Mouse (Mus musculus) kidney, embryonic 15.5 days (tissue): ENCODE results near the gene Gja4. TPM values are rescaled to one million over a fixed set of nuclear protein-coding genes. Genes with fewer than 3 reads are reported as not detected.

Source experiments
- ATAC-seq: fragments of 200-750 bp; cut with Nextera tagmentation; replicated peaks from 2 replicates; pipeline ENCODE4 v1.8.0; 2017; ENCODE audit warnings: moderate TSS enrichment; ENCODE audit not compliant: low FRiP score
- H3K27ac ChIP-seq: fragments of 300-500 bp; sonication (generic); 2 replicates; pipeline ENCODE4 v1.5.1; 2015; ENCODE audit warnings: mild to moderate bottlenecking, inconsistent platforms
- H3K27me3 ChIP-seq: fragments of 300-500 bp; sonication (generic); 2 replicates; pipeline ENCODE4 v1.6.1; 2015; ENCODE audit warnings: inconsistent platforms
- H3K36me3 ChIP-seq: fragments of 300-500 bp; sonication (generic); 2 replicates; pipeline ENCODE4 v1.6.1; 2015; ENCODE audit warnings: inconsistent platforms
- H3K4me1 ChIP-seq: fragments of 300-500 bp; sonication (generic); 2 replicates; pipeline ENCODE4 v1.6.1; 2015; ENCODE audit warnings: inconsistent platforms
- H3K4me2 ChIP-seq: fragments of 300-500 bp; sonication (generic); 2 replicates; pipeline ENCODE4 v1.6.1; 2015; ENCODE audit warnings: moderate library complexity, mild to moderate bottlenecking, inconsistent platforms
- H3K4me3 ChIP-seq: fragments of 300-500 bp; sonication (generic); replicated peaks from 2 replicates; pipeline ENCODE4 v1.5.1; 2015; ENCODE audit warnings: mild to moderate bottlenecking, inconsistent platforms
- H3K9ac ChIP-seq: fragments of 300-500 bp; sonication (generic); 2 replicates; pipeline ENCODE4 v1.6.1; 2015; ENCODE audit warnings: mild to moderate bottlenecking, inconsistent platforms
- H3K9me3 ChIP-seq: fragments of 300-500 bp; sonication (generic); replicated peaks from 2 replicates; pipeline ENCODE4 v1.6.1; 2016; ENCODE audit warnings: inconsistent platforms
- WGBS: fragments of 180-500 bp; shearing (Covaris S2); methylation state at CpG from one replicate; pipeline ENCODE4 v1.1.7; 2015; ENCODE audit warnings: mixed read lengths; 5-methylcytosine and 5-hydroxymethylcytosine counted together
- polyA plus RNA-seq: library from polyadenylated mRNA; unstranded; fragments of >200 nt; fragmentation: Nextera tagmentation; extraction: Ambion mirVana; gene quantifications from 2 replicates; pipeline ENCODE4 v1.2.1, GENCODE M21; 2015

Gene Gja4
- polyA plus RNA-seq, 1 experiment from 2014 or later, result 30.5 TPM

GRCm38 (mm10) chr4:127279241-127279640, 34.6 kb downstream of the Gja4 start:
- Histone ChIP-seq H3K9me3 (no peaks in the 10 kb centered on the region), H3K4me1 (peaks cover 10% of the 10 kb centered on the region), H3K4me2 (no peak overlapping the region), H3K36me3 (no peaks in the 10 kb centered on the region), H3K27ac (0 out of 2 replicates have a peak overlapping the region, but pooled peaks have one; percentile 0), H3K4me3 (no peak overlapping the region), H3K27me3 (no peaks in the 10 kb centered on the region), H3K9ac (no peak overlapping the region)
- ATAC-seq, result no peak
- WGBS, result 74% methylated on average over 9 of the region's 9 CpGs

- peaks cover 10% of the 10 kb centered on the region for H3K4me1 ChIP-seq
- 0 out of 2 replicates have a peak overlapping the region, but pooled peaks have one; percentile 0 for H3K27ac ChIP-seq
- WGBS, result 27% methylated on average over 9 of the region's 9 CpGs
- H3K4me3 ChIP-seq, result no peak overlapping the region
- H3K36me3 ChIP-seq, result no peaks in the 10 kb centered on the region
- H3K4me2 ChIP-seq, result no peak overlapping the region
- no peaks in the 10 kb centered on the region for H3K9me3 ChIP-seq
- H3K9ac ChIP-seq, result no peak overlapping the region
- H3K27me3 ChIP-seq, result no peaks in the 10 kb centered on the region
- ATAC-seq, result 0 out of 2 replicates have a peak, but pooled peaks have one; percentile 29
Observed at GRCm38 (mm10) chr4:127278451-127279001, 35.3 kb downstream of the Gja4 start.

DNA sequence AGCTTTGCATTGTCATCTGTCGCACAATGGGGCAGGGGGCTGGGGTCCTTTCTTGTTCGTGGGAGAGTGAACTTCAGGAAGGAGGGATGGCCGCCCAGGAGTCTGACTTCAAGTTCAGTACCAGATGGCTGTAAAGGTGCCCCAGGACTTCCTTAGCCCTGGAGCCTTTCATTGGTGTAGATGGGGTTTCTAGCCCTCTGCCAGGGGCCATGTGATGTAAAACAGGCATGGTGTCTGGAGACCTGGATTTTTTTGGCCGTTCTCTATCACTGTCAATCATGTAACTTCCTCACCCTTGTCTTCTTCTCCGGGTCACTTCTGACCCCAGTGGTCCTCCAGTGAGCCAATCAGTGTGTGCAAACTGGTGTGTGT, 49.7 kb downstream of the Gja4 start:
- no peak overlapping the region for H3K4me3 ChIP-seq
- no peaks in the 10 kb centered on the region for H3K9me3 ChIP-seq
- WGBS, result 70% methylated on average over 5 of the region's 5 CpGs
- H3K27ac ChIP-seq, result peak overlapping the region; percentile 45; the same call in 1 of the 2 replicates
- H3K27me3 ChIP-seq, result peaks cover 13% of the 10 kb centered on the region
- no peaks in the 10 kb centered on the region for H3K36me3 ChIP-seq
- no peak for ATAC-seq
- no peak overlapping the region for H3K9ac ChIP-seq
- 0 out of 2 replicates have a peak, but pooled peaks cover 8% of the 10 kb centered on the region for H3K4me1 ChIP-seq
- no peak overlapping the region for H3K4me2 ChIP-seq

- peak; percentile 56; the same call in 1 of the 2 replicates for ATAC-seq
- no peak overlapping the region for H3K4me3 ChIP-seq
- H3K27ac ChIP-seq, result peak overlapping the region; percentile 57
Observed at GRCm38 (mm10) chr4:127263438-127264182, 50.2 kb downstream of the Gja4 start.

DNA sequence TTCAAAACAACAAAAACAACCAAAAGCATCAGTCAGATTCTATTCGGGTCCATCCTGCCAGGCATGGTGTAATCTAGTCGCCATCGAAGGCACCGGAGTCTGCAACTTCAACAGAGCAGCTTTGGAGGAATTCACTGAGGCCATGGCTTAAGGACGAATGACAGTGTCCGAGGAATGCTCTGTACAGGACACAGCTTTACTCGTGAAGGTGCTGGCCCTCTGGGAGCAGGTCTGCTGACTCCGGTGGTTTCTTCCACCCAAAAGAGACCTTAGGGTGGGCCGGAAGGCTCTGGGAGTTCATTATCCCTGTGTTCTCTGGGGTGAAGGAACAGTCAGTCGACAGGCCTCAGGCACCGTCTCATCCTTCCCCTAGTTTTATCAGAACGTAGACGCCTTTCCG, 52.2 kb downstream of the Gja4 start:
- WGBS, result 91% methylated on average over 14 of the region's 14 CpGs

More at GRCm38 (mm10) chr4:127263438-127264182, 50.2 kb downstream of the Gja4 start:
- 60% methylated on average over 19 of the region's 19 CpGs for WGBS
- Histone ChIP-seq H3K9me3 (no peaks in the 10 kb centered on the region), H3K27me3 (peaks cover 12% of the 10 kb centered on the region), H3K9ac (no peak overlapping the region), H3K4me1 (0 out of 2 replicates have a peak, but pooled peaks cover 8% of the 10 kb centered on the region), H3K4me2 (no peak overlapping the region), H3K36me3 (no peaks in the 10 kb centered on the region)

More for the DNA sequence above, 52.2 kb downstream of the Gja4 start:
- Histone ChIP-seq H3K27me3 (no peaks in the 10 kb centered on the region), H3K9me3 (no peaks in the 10 kb centered on the region), H3K4me2 (no peak overlapping the region), H3K4me1 (0 out of 2 replicates have a peak, but pooled peaks cover 8% of the 10 kb centered on the region), H3K36me3 (no peaks in the 10 kb centered on the region), H3K4me3 (no peak overlapping the region), H3K9ac (no peak overlapping the region), H3K27ac (no peak overlapping the region)
- ATAC-seq, result no peak

Other genes with a start within 250 kb of the Gja4 start
- gene Zmym6, start 236.7 kb downstream of the Gja4 start, polyA plus RNA-seq, result 18.7 and 19.3 TPM in 2 replicates
- gene Tmem35b, start 190.3 kb downstream of the Gja4 start, polyA plus RNA-seq, result 23.8 and 26.1 TPM in 2 replicates
- 0.69 and 0.70 TPM in 2 replicates for gene Dlgap3, start 144.8 kb downstream of the Gja4 start, polyA plus RNA-seq
- gene Smim12, start 70.3 kb downstream of the Gja4 start, polyA plus RNA-seq, result 65.6 and 66.3 TPM in 2 replicates
- 1.4 and 1.7 TPM in 2 replicates for gene Gjb3, start 16.8 kb upstream of the Gja4 start, polyA plus RNA-seq
- gene Gjb4, start 40.0 kb upstream of the Gja4 start, polyA plus RNA-seq, result 0.85 and 1.1 TPM in 2 replicates
- gene Gjb5, start 44.1 kb upstream of the Gja4 start, polyA plus RNA-seq, result 2.2 and 2.4 TPM in 2 replicates